Mouse (Mus musculus) bone marrow, adult 2 months (tissue): ENCODE results near the gene Ear14. TPM values are rescaled to one million over a fixed set of nuclear protein-coding genes. Genes with fewer than 3 reads are reported as not detected.
"Not testable (repeated sequence)": the region's sequence is repeated elsewhere in the genome, so short reads cannot be mapped to it uniquely, and the experiment has no call there.

Experiments
- H3K27ac ChIP-seq: fragments of 200-500 bp; 2 replicates; pipeline ENCODE4 v1.5.1; 2012; ENCODE audit warnings: low read depth, mild to moderate bottlenecking, control low read depth, inconsistent platforms, low read length; ENCODE audit not compliant: control insufficient read depth, poor library complexity, insufficient read depth
- H3K4me1 ChIP-seq: fragments of 200-500 bp; 2 replicates; pipeline ENCODE4 v1.6.1; 2011; ENCODE audit warnings: low read length; ENCODE audit not compliant: control insufficient read depth, insufficient read depth
- H3K4me3 ChIP-seq: fragments of 200-500 bp; replicated peaks from 2 replicates; pipeline ENCODE3; 2011; ENCODE audit warnings: mild to moderate bottlenecking, low read depth, low read length, control low read depth; ENCODE audit not compliant: control insufficient read depth
- CTCF ChIP-seq: fragments of 200-500 bp; IDR thresholded peaks from 2 replicates; pipeline ENCODE4 v1.5.1; 2011; ENCODE audit warnings: low read length, control low read depth; ENCODE audit not compliant: control insufficient read depth, insufficient read depth
- POLR2A ChIP-seq: fragments of 200-500 bp; IDR thresholded peaks from 2 replicates; pipeline ENCODE4 v1.6.1; 2011; ENCODE audit warnings: low read depth, mild to moderate bottlenecking, control low read depth, low read length, borderline replicate concordance; ENCODE audit not compliant: control insufficient read depth
- WGBS: fragments of 180-500 bp; shearing (Covaris S2); methylation state at CpG from one replicate; pipeline ENCODE4 v1.1.7; 2018; 5-methylcytosine and 5-hydroxymethylcytosine counted together
- polyA plus RNA-seq: library from polyadenylated mRNA; stranded (reverse); fragments of >200 nt; gene quantifications from 2 replicates; pipeline ENCODE4 v1.2.4, GENCODE M21; 2011; ENCODE audit warnings: low replicate concordance; ENCODE audit not compliant: missing spikeins, insufficient read depth, insufficient read length

The Ear14 gene
- polyA plus RNA-seq, 1 experiment, result not detected

GRCm38 (mm10) chr14:51240899-51241298 is 37.7 kb downstream of the Ear14 start:
- Histone ChIP-seq H3K4me1 (no peaks in the 10 kb centered on the region), H3K27ac (no peak overlapping the region), H3K4me3 (no peak overlapping the region)
- TF ChIP-seq CTCF (peak; percentile 66), POLR2A (no peak)

- TF ChIP-seq CTCF (no peak), POLR2A (no peak)
- 94% methylated on average over 1 of the region's 1 CpGs for WGBS
Observed at GRCm38 (mm10) chr14:51247736-51248135, 44.5 kb downstream of the Ear14 start.

GRCm38 (mm10) chr14:51250348-51250747 is 47.2 kb downstream of the Ear14 start:
- no peak overlapping the region for H3K27ac ChIP-seq
- TF ChIP-seq CTCF (no peak), POLR2A (no peak)
- no peak overlapping the region for H3K4me3 ChIP-seq
- 37% methylated on average over 3 of the region's 3 CpGs for WGBS
- H3K4me1 ChIP-seq, result no peaks in the 10 kb centered on the region

More at GRCm38 (mm10) chr14:51247736-51248135, 44.5 kb downstream of the Ear14 start:
- H3K4me3 ChIP-seq, result no peak overlapping the region
- H3K27ac ChIP-seq, result no peak overlapping the region
- H3K4me1 ChIP-seq, result no peaks in the 10 kb centered on the region

GRCm38 (mm10) chr14:51252206-51252605 is 49.0 kb downstream of the Ear14 start:
- H3K4me1 ChIP-seq, H3K27ac ChIP-seq, H3K4me3 ChIP-seq: not testable (repeated sequence)

- Histone ChIP-seq H3K4me3 (no peak overlapping the region), H3K4me1 (no peaks in the 10 kb centered on the region; the same call in 1 of the 2 replicates), H3K27ac (no peak overlapping the region)
- 63% methylated on average over 1 of the region's 1 CpGs for WGBS
- TF ChIP-seq POLR2A (no peak), CTCF (no peak)
Observed at GRCm38 (mm10) chr14:51253569-51253968, 50.4 kb downstream of the Ear14 start.

Other genes with a start within 250 kb of the Ear14 start
- gene Pnp2, start 247.4 kb upstream of the Ear14 start, polyA plus RNA-seq, result 70.8 and 109 TPM in 2 replicates
- gene Rnase10, start 195.6 kb upstream of the Ear14 start, polyA plus RNA-seq, result not detected in 2 replicates
- not detected in 2 replicates for gene Rnase9, start 161.5 kb upstream of the Ear14 start, polyA plus RNA-seq
- gene Rnase11, start 153.2 kb upstream of the Ear14 start, polyA plus RNA-seq, result not detected in 2 replicates
- gene Rnase12, start 145.7 kb upstream of the Ear14 start, polyA plus RNA-seq, result 4.9 TPM in 1 of 2 replicates, not detected in the other
- gene Olfr750, start 129.0 kb upstream of the Ear14 start, polyA plus RNA-seq, result not detected in 2 replicates
- 3.1 and 8.7 TPM in 2 replicates for gene Rnase4, start 112.3 kb upstream of the Ear14 start, polyA plus RNA-seq
- gene Ang, start 112.2 kb upstream of the Ear14 start, polyA plus RNA-seq, result 4.4 and 7.2 TPM in 2 replicates
- gene Eddm3b, start 89.0 kb upstream of the Ear14 start, polyA plus RNA-seq, result not detected in 2 replicates
- 11.6 and 19.4 TPM in 2 replicates for gene Rnase6, start 79.5 kb upstream of the Ear14 start, polyA plus RNA-seq
- not detected in 2 replicates for gene Rnase1, start 56.6 kb upstream of the Ear14 start, polyA plus RNA-seq
- gene Rnase2b, start 41.1 kb upstream of the Ear14 start, polyA plus RNA-seq, result not detected in 2 replicates
- not detected in 2 replicates for gene Ang2, start 4.2 kb upstream of the Ear14 start, polyA plus RNA-seq
- gene Rnase2a, start 52.7 kb downstream of the Ear14 start, polyA plus RNA-seq, result 1.5 TPM in 1 of 2 replicates, not detected in the other
- not detected in 2 replicates for gene Gm7247, start 158.4 kb downstream of the Ear14 start, polyA plus RNA-seq
- not detected in 2 replicates for gene Vmn2r88, start 207.4 kb downstream of the Ear14 start, polyA plus RNA-seq
- gene Vmn2r89, start 248.5 kb downstream of the Ear14 start, polyA plus RNA-seq, result not detected in 2 replicates